In the genomic region with DNA sequence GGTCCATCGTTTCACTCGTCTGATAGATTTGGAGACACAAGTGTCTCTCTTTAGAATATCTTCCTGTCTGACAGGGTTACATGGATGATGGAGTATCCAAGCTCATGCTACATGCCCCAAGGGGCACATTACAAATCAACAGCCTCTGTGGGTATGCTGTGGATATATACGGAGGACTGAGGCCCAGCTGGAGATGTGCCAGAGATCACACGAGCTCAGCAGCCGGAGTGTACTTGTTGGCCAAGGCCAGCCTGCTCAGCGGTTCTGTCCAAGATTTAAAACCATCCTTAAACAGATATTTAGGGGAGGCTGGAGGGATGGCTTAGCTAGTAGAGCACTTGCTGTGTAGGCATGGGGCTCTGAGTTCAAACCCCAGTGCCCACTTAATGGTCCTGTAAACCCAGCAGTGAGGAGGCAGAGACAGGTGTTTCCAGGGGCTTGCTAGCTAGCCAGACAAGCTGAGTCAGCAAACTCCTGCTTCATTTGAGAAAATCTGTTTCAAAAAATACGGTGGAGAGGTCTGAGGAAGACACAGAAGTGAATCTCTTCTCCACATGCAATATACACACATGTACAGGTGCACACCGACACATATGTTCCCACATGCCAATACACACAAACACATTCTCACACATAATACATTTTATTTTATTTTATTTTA, we compare ENCODE assay signal across 17 mouse cellular contexts.
A peak's percentile ranks its signal among the peaks of the same experiment; 100 is the strongest.
DNase-seq lines count a peak whose midpoint lies in the region; ATAC-seq lines count a peak whose summit lies in the region.
"Had no signal": no experiment of that assay in that cellular context is flagged by ENCODE, and none has a peak within 500 bp of the region (broad histone marks: within the 10 kb centered on the region; RNA-seq: fewer than 3 reads in every experiment).

No protein-coding gene starts in this region.

- H3K36me3 ChIP-seq in forebrain, embryonic 12.5 days (replicated peaks) = no peaks in the 10 kb centered on the region
- H3K36me3 ChIP-seq in forebrain, embryonic 11.5 days (ENCODE audit: control insufficient read depth, insufficient read depth, low read length) = no peaks in the 10 kb centered on the region
- H3K36me3 ChIP-seq in neural tube, embryonic 13.5 days = no peaks in the 10 kb centered on the region
- H3K36me3 ChIP-seq in forebrain, embryonic 14.5 days (ENCODE audit: control insufficient read depth, insufficient read depth, low read length) = no peaks in the 10 kb centered on the region
- H3K36me3 ChIP-seq: embryonic facial prominence, embryonic 13.5 days; heart, embryonic 10.5 days; limb, embryonic 13.5 days had no signal

- H3K4me1 ChIP-seq in forebrain, embryonic 12.5 days = peaks cover 22% of the 10 kb centered on the region
- peaks cover 5% of the 10 kb centered on the region; the same call in 1 of the 2 replicates for H3K4me1 ChIP-seq in forebrain, embryonic 11.5 days (replicated peaks; ENCODE audit: control insufficient read depth, insufficient read depth, low read length)
- H3K4me1 ChIP-seq in neural tube, embryonic 13.5 days (replicated peaks) = peaks cover 23% of the 10 kb centered on the region
- H3K4me1 ChIP-seq in forebrain, embryonic 14.5 days (ENCODE audit: control insufficient read depth, insufficient read depth, low read length) = peaks cover 22% of the 10 kb centered on the region

- no peak overlapping the region for H3K4me2 ChIP-seq in forebrain, embryonic 12.5 days
- no peak overlapping the region for H3K4me2 ChIP-seq in forebrain, embryonic 11.5 days (ENCODE audit: low read depth, low read length, severe bottlenecking)
- no peak overlapping the region for H3K4me2 ChIP-seq in neural tube, embryonic 13.5 days
- no peak overlapping the region for H3K4me2 ChIP-seq in forebrain, embryonic 14.5 days (ENCODE audit: low read length)
- H3K4me2 ChIP-seq: embryonic facial prominence, embryonic 13.5 days; limb, embryonic 13.5 days had no signal

- ATAC-seq in forebrain, embryonic 12.5 days (ENCODE audit: low FRiP score) = peak; percentile 31; the same call in 1 of the 2 replicates
- ATAC-seq in forebrain, embryonic 11.5 days (replicated peaks; ENCODE audit: low FRiP score) = no peak
- peak; percentile 25; the same call in 1 of the 2 replicates for ATAC-seq in neural tube, embryonic 13.5 days (ENCODE audit: low read depth)
- ATAC-seq in forebrain, embryonic 14.5 days = peak; percentile 14; the same call in 1 of the 2 replicates
- ATAC-seq: liver, postnatal 0 days had no signal

- WGBS in forebrain, embryonic 12.5 days = 53% methylated on average over 8 of the region's 8 CpGs
- WGBS in forebrain, embryonic 11.5 days = 55% methylated on average over 8 of the region's 8 CpGs
- 26% methylated on average over 8 of the region's 8 CpGs for WGBS in neural tube, embryonic 13.5 days
- WGBS in forebrain, embryonic 14.5 days = 31% methylated on average over 8 of the region's 8 CpGs

- no peak overlapping the region for H3K4me3 ChIP-seq in forebrain, embryonic 12.5 days (replicated peaks)
- H3K4me3 ChIP-seq in forebrain, embryonic 11.5 days (ENCODE audit: low read depth, low read length) = no peak overlapping the region
- no peak overlapping the region for H3K4me3 ChIP-seq in neural tube, embryonic 13.5 days
- H3K4me3 ChIP-seq in forebrain, embryonic 14.5 days (ENCODE audit: low read depth, low read length) = no peak overlapping the region
- H3K4me3 ChIP-seq: embryonic facial prominence, embryonic 13.5 days; heart, embryonic 10.5 days; limb, embryonic 13.5 days; megakaryocyte, embryonic 14.5 days had no signal

- DNase-seq in forebrain, embryonic 11.5 days (ENCODE audit: low spot score) = no peak
- DNase-seq in neural tube, embryonic 10.5 days (ENCODE audit: extremely low spot score, low spot score) = no peak
- peak; percentile 44 for DNase-seq in forebrain, embryonic 14.5 days (ENCODE audit: low spot score)
- DNase-seq in testis, postnatal 14 days (ENCODE audit: low spot score) = no peak
- no peak for DNase-seq in frontal cortex, adult 2 months (ENCODE audit: extremely low spot score in 1 of 2, low spot score in 1 of 2)
- DNase-seq: gastrocnemius, postnatal 14 days; heart, postnatal 36 days; kidney, adult 11 months; kidney, postnatal 4 days; liver, postnatal 0 days; thymus, postnatal 4 days had no signal

- no peak overlapping the region for H3K9ac ChIP-seq in forebrain, embryonic 12.5 days
- H3K9ac ChIP-seq in forebrain, embryonic 11.5 days (ENCODE audit: low read length) = no peak overlapping the region
- no peak overlapping the region for H3K9ac ChIP-seq in neural tube, embryonic 13.5 days
- no peak overlapping the region for H3K9ac ChIP-seq in forebrain, embryonic 14.5 days (ENCODE audit: low read length)
- H3K9ac ChIP-seq: embryonic facial prominence, embryonic 13.5 days; limb, embryonic 13.5 days; liver, postnatal 0 days had no signal

- H3K9me3 ChIP-seq in forebrain, embryonic 12.5 days = no peaks in the 10 kb centered on the region
- no peaks in the 10 kb centered on the region for H3K9me3 ChIP-seq in forebrain, embryonic 11.5 days (ENCODE audit: control insufficient read depth, low read length)
- H3K9me3 ChIP-seq in neural tube, embryonic 13.5 days = no peaks in the 10 kb centered on the region
- no peaks in the 10 kb centered on the region for H3K9me3 ChIP-seq in forebrain, embryonic 14.5 days (replicated peaks; ENCODE audit: control insufficient read depth, low read length)
- H3K9me3 ChIP-seq: embryonic facial prominence, embryonic 13.5 days; heart, embryonic 10.5 days; limb, embryonic 13.5 days had no signal

- peak overlapping the region; percentile 47; the same call in 1 of the 2 replicates for H3K27ac ChIP-seq in forebrain, embryonic 12.5 days
- H3K27ac ChIP-seq in forebrain, embryonic 11.5 days (ENCODE audit: low read depth, low read length) = no peak overlapping the region
- H3K27ac ChIP-seq in neural tube, embryonic 13.5 days (replicated peaks) = peak overlapping the region; percentile 34
- H3K27ac ChIP-seq in forebrain, embryonic 14.5 days (ENCODE audit: low read depth, low read length) = peak overlapping the region; percentile 35
- H3K27ac ChIP-seq: embryonic facial prominence, embryonic 13.5 days; heart, embryonic 10.5 days; limb, embryonic 13.5 days had no signal

- peaks cover 62% of the 10 kb centered on the region for H3K27me3 ChIP-seq in forebrain, embryonic 12.5 days
- H3K27me3 ChIP-seq in forebrain, embryonic 11.5 days (ENCODE audit: control insufficient read depth, insufficient read depth, low read length) = peaks cover 9% of the 10 kb centered on the region; the same call in 1 of the 2 replicates
- H3K27me3 ChIP-seq in neural tube, embryonic 13.5 days = peaks cover 21% of the 10 kb centered on the region
- no peaks in the 10 kb centered on the region for H3K27me3 ChIP-seq in forebrain, embryonic 14.5 days (replicated peaks; ENCODE audit: control insufficient read depth, insufficient read depth, low read length)
- H3K27me3 ChIP-seq: embryonic facial prominence, embryonic 13.5 days; limb, embryonic 13.5 days had no signal
